Mouse (Mus musculus): ENCODE measurements around the gene Agap1. TPM values are rescaled to one million over a fixed set of nuclear protein-coding genes. Genes with fewer than 3 reads are reported as not detected.

The Agap1 gene
- polyA plus RNA-seq, 1 experiment from 2014 or later: 14.0 TPM

DNA sequence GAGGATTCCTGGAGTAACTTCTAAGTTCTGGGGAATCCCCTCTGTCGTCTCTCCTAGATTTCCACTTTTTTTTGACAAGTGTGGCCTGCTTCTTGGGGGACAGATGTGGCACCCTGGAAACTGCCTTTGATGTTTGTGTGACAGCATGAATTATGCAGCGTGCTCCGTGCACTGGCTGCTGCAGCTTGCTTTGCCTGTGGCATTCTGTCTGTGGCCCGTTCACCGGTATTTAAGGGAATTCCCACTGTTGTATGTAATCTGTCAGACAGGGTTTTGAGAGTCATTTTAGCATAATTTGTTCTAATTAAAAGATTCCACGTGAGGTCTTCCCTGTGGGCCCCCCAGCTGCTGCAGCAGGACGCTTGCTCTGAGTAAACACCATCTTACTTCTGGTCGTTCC, 312.3 kb downstream of the Agap1 start:
- H3K9me3 ChIP-seq (replicated peaks): no peaks in the 10 kb centered on the region
- no peak overlapping the region for H3K27ac ChIP-seq
- 44% methylated on average over 8 of the region's 8 CpGs for WGBS
- peaks cover 16% of the 10 kb centered on the region for H3K36me3 ChIP-seq
- peaks cover 49% of the 10 kb centered on the region for H3K4me1 ChIP-seq
- DNase-seq (ENCODE audit: low spot score): no peak
- H3K4me3 ChIP-seq: no peak overlapping the region
- 0 out of 2 replicates have a peak, but pooled peaks cover 3% of the 10 kb centered on the region for H3K27me3 ChIP-seq (ENCODE audit: low read depth, poor library complexity, severe bottlenecking)

DNA sequence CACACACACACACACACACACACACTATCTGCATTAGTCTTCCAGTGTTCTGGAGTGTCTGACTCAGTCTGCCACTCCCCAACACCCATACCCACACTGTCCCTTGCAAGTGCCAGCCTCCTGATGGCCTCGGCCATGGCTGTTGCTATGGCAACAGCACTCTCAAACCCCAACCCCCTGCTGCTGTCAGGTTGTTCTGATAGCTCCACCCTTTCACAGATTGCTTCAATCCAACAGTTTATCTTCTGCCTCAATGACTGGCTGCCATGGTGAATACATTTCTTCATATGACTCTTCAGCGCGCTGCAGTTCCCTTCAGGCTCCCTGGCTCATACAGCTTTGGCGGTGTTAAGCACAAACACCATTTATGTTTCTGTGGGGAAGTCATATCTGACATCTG, 315.0 kb downstream of the Agap1 start:
- DNase-seq (ENCODE audit: low spot score): no peak
- 0 out of 2 replicates have a peak, but pooled peaks cover 3% of the 10 kb centered on the region for H3K27me3 ChIP-seq (ENCODE audit: low read depth, poor library complexity, severe bottlenecking)
- H3K36me3 ChIP-seq: peaks cover 12% of the 10 kb centered on the region
- H3K27ac ChIP-seq: no peak overlapping the region
- no peaks in the 10 kb centered on the region for H3K9me3 ChIP-seq (replicated peaks)
- 84% methylated on average over 4 of the region's 4 CpGs for WGBS
- peaks cover 35% of the 10 kb centered on the region for H3K4me1 ChIP-seq
- H3K4me3 ChIP-seq: no peak overlapping the region

DNA sequence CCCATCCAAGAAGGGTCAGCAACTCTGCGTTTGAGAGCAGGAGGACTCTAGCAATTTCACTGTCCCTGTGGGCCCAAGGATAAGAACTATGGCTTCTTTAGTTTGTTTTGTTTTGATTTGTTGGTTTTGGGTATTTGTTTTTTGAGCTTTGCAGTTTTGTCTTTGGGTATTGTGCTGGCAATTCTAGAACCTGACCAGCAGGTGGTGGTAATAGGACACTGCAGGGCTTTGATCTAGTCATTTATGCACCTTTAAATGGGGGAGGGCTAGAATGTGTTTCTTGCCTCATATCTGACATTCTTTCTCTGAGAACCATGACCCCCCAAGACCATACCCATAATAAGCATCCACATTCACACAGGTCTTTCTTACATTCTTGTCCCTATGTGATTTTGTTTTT, 315.7 kb downstream of the Agap1 start:
- WGBS: 82% methylated on average over 1 of the region's 1 CpGs
- DNase-seq (ENCODE audit: low spot score): no peak
- H3K27me3 ChIP-seq (ENCODE audit: low read depth, poor library complexity, severe bottlenecking): 0 out of 2 replicates have a peak, but pooled peaks cover 3% of the 10 kb centered on the region

DNA sequence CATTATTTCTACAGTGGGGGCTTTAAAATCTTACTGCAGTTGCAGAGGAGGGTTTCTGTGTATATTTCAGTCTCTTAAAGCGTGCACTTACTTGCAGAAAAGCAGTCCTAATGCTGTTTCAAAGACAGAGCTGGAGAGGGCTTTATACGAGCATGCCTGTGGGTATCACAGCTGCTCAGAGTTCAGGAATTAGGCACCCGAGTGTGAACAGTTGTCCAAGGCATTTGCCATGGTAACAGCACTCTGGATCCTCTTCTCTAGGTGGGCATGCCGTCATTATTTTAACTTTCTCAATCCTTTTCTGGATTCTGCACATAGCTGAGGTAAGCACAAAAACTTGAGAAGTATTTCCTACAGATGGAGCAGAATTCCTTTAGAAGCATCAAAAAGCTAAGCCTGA, 321.1 kb downstream of the Agap1 start:
- H3K27ac ChIP-seq: no peak overlapping the region
- no peaks in the 10 kb centered on the region for H3K27me3 ChIP-seq (ENCODE audit: low read depth, poor library complexity, severe bottlenecking)
- H3K4me3 ChIP-seq: no peak overlapping the region
- 58% methylated on average over 4 of the region's 4 CpGs for WGBS
- no peak for DNase-seq (ENCODE audit: low spot score)
- peaks cover 5% of the 10 kb centered on the region for H3K4me1 ChIP-seq
- H3K36me3 ChIP-seq: peaks cover 10% of the 10 kb centered on the region
- H3K9me3 ChIP-seq (replicated peaks): no peaks in the 10 kb centered on the region

More for the DNA sequence above, 315.7 kb downstream of the Agap1 start:
- H3K27ac ChIP-seq: no peak overlapping the region
- H3K9me3 ChIP-seq (replicated peaks): no peaks in the 10 kb centered on the region
- H3K36me3 ChIP-seq: peaks cover 12% of the 10 kb centered on the region
- H3K4me1 ChIP-seq: peaks cover 35% of the 10 kb centered on the region
- H3K4me3 ChIP-seq: no peak overlapping the region

DNA sequence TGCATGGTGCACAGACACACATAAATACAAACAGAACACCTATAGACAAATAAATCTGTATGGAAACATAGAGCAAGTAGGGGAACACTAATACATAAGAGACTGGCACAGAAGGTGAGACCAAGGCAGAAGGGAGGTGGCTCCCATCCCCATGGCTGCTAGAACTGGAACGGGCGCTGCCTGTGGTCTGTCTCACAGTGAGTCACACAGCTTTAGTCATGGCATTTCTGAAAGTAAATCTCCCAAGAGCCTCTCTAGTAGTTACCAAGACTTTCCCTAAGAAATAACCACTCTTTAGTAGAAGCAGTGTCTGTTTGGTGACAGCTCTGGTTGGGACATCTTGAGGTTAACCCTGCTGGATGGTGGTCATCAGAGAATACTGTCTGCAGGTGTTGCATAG, 326.1 kb downstream of the Agap1 start:
- Histone ChIP-seq H3K27ac (no peak overlapping the region), H3K4me1 (peaks cover 6% of the 10 kb centered on the region; the same call in 1 of the 2 replicates), H3K9me3 (replicated peaks) (no peaks in the 10 kb centered on the region), H3K36me3 (peaks cover 10% of the 10 kb centered on the region), H3K4me3 (no peak overlapping the region), H3K27me3 (ENCODE audit: low read depth, poor library complexity, severe bottlenecking) (no peaks in the 10 kb centered on the region)
- no peak for DNase-seq (ENCODE audit: low spot score)
- WGBS: 93% methylated on average over 2 of the region's 2 CpGs

DNA sequence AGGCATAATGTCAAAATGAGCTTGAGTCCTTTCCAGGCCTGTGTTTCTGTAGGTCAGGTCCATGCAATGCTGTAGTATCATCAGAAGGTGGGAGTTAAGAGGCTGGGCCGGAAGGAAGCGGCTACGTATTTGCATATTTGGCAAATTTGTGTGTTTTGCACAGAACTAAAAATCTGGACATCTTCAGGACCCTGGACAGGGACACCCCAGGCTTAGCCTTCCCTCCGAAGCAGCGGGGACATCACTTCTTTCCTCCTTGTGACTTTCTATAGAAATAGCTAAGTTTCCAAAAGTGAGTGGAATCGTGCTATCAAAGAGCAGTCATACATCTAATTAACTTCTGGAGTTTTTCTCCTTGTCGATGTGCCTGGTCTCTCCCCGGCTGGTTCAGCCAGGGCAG, 327.3 kb downstream of the Agap1 start:
- 66% methylated on average over 8 of the region's 8 CpGs for WGBS
- H3K27ac ChIP-seq: no peak overlapping the region
- DNase-seq (ENCODE audit: low spot score): peak; percentile 59

DNA sequence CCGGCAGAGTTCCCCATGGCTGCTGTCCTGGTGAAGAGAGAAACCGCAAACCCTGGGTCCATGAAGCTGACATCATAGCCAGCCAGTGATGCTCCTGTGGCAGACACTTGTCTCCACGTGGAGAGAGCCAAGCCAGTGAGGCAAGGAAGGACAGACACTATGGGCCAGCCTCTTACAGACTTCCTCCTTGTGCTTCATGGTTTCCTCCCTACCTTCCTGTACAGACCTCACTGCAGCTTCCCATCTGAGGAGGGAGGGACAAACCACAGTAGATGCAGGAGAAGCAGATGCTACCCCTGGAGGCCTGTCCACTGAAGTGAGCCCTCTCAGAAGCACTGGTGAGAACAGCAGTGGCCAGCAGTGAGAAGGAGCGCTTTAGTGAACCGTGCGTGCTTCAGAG, 332.2 kb downstream of the Agap1 start:
- WGBS: 90% methylated on average over 6 of the region's 6 CpGs
- Histone ChIP-seq H3K36me3 (peaks cover 19% of the 10 kb centered on the region), H3K4me1 (no peaks in the 10 kb centered on the region), H3K4me3 (no peak overlapping the region), H3K9me3 (replicated peaks) (no peaks in the 10 kb centered on the region), H3K27me3 (ENCODE audit: low read depth, poor library complexity, severe bottlenecking) (no peaks in the 10 kb centered on the region), H3K27ac (no peak overlapping the region)
- no peak for DNase-seq (ENCODE audit: low spot score)

More for the DNA sequence above, 327.3 kb downstream of the Agap1 start:
- Histone ChIP-seq H3K27me3 (ENCODE audit: low read depth, poor library complexity, severe bottlenecking) (no peaks in the 10 kb centered on the region), H3K4me1 (0 out of 2 replicates have a peak, but pooled peaks cover 6% of the 10 kb centered on the region), H3K36me3 (peaks cover 6% of the 10 kb centered on the region), H3K9me3 (replicated peaks) (no peaks in the 10 kb centered on the region), H3K4me3 (no peak overlapping the region)

DNA sequence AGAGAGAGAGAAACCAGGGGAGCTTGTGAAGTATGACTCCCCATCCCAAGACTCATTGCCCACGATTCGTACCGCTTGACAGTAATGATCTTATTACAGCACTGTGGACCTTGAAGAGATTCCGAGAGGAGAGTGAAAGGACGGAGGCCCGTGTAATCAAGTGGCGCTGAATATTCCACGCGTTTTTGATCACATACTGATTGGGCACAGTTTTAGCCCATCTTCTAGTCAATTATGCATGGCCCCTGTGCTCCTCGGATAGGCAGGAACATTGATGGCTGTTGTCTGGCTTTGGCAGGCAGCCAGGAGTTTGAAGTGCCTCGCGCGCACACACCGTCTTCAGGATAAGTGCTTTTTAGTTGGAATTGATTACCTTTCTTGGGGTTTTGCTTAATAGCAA, 344.1 kb downstream of the Agap1 start:
- Histone ChIP-seq H3K36me3 (peaks cover 17% of the 10 kb centered on the region), H3K4me3 (no peak overlapping the region), H3K27me3 (ENCODE audit: low read depth, poor library complexity, severe bottlenecking) (no peaks in the 10 kb centered on the region), H3K9me3 (replicated peaks) (no peaks in the 10 kb centered on the region), H3K27ac (no peak overlapping the region), H3K4me1 (peaks cover 25% of the 10 kb centered on the region)
- DNase-seq (ENCODE audit: low spot score): no peak
- 91% methylated on average over 14 of the region's 14 CpGs for WGBS

DNA sequence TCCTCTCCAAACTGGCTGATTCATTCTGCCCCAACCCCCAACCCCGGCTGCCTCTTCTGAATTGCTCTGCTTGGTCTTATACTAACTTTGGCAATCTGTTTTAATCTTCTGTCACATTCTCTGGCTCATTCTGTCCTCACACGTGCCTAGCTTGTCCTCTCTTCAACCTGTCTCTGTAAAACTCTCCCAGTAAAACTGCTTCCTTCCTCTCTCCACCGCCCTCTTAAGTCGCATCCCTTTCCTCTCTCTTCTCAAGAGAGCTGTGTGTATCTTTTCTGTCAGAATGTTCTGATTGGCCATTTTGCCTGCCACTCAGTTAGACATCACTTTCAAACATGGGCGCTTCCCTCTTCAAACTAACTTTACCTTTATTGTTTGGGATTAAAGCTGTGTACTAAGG, 346.9 kb downstream of the Agap1 start:
- peaks cover 3% of the 10 kb centered on the region; the same call in 1 of the 2 replicates for H3K36me3 ChIP-seq
- H3K4me3 ChIP-seq: no peak overlapping the region
- H3K27me3 ChIP-seq (ENCODE audit: low read depth, poor library complexity, severe bottlenecking): no peaks in the 10 kb centered on the region
- H3K9me3 ChIP-seq (replicated peaks): no peaks in the 10 kb centered on the region
- 81% methylated on average over 5 of the region's 5 CpGs for WGBS
- no peak overlapping the region for H3K27ac ChIP-seq
- peaks cover 25% of the 10 kb centered on the region for H3K4me1 ChIP-seq
- no peak for DNase-seq (ENCODE audit: low spot score)

DNA sequence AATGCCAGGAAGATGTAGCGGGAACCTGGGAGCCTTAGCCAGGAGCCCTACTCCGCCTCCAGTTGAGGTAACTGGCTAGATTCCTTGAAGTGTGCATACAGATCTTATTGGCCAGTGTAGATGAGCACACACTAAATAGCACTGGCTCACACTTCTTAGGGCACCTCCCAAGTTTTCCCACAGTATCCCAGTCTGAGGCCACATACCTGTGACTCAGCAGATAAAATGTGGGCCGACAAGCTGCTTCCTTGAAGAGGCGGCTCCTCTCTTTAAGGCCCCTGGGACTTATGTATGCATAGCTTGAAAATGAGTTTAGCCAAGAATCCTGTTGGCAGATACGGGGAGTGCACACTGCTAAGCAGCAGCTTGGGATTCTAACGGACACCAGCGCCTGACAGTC, 350.4 kb downstream of the Agap1 start:
- H3K27me3 ChIP-seq (ENCODE audit: low read depth, poor library complexity, severe bottlenecking): no peaks in the 10 kb centered on the region
- no peak overlapping the region for H3K4me3 ChIP-seq
- no peak overlapping the region for H3K27ac ChIP-seq
- WGBS: 93% methylated on average over 7 of the region's 7 CpGs
- H3K36me3 ChIP-seq: 0 out of 2 replicates have a peak, but pooled peaks cover 7% of the 10 kb centered on the region
- DNase-seq (ENCODE audit: low spot score): no peak
- H3K4me1 ChIP-seq: peaks cover 15% of the 10 kb centered on the region
- no peaks in the 10 kb centered on the region for H3K9me3 ChIP-seq (replicated peaks)

DNA sequence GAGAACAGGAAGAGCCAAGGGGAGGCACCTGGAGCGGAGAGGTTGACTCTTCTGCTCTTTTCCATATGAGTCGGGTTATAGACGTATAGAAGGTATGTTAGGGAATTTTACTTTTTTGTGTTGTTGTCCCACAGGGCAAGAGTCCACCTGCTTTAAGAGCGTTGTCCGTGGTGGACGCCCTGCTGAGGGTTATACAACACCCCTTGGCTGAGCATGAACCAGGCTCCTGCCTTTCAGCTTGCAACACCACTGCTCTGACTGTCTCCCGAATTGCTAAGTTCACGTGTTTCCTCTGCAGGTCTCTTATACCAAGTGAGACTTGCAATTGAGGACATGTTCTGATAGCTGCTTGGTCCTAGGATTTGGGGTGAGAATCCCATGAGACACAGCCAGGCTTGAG, 358.2 kb downstream of the Agap1 start:
- Histone ChIP-seq H3K27ac (no peak overlapping the region), H3K4me3 (no peak overlapping the region), H3K9me3 (replicated peaks) (no peaks in the 10 kb centered on the region), H3K4me1 (peaks cover 22% of the 10 kb centered on the region), H3K36me3 (no peaks in the 10 kb centered on the region), H3K27me3 (ENCODE audit: low read depth, poor library complexity, severe bottlenecking) (no peaks in the 10 kb centered on the region; the same call in 1 of the 2 replicates)
- no peak for DNase-seq (ENCODE audit: low spot score)
- WGBS: 92% methylated on average over 8 of the region's 8 CpGs

DNA sequence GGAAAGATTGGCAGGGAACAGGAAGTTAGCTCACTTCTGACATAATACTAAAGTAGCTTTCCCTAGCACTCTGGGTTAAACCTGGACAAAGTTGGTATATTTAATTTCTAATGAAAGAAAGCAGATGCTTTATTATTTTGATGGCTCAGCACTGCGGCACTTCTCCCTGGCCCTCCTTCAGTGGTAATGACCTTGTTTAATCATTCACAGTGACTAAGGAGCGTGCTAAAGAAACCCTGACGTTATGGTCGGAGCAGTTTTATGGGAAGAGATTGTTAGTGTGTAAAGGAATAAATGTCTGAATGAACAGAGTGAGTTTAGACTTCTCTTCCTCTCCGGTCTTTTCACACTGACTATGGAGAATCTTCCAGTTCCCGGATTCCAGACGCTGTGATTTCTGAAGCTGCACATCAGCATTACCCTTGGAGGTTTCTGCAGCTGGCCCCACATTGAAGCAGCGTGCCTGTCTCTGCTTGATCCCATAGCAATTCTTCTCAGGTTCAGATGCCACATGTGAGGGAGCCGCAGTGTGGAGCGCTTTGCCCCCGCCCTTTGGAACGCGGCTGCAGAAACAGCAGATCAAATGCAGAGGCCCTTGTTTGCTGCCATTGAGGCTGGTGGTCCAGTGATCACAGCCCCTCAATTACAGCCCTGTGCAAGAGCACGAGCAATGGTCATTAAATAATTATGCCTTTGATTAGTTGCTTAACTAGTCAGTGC, 362.0 kb downstream of the Agap1 start:
- peak; percentile 68 for DNase-seq (ENCODE audit: low spot score)

DNA sequence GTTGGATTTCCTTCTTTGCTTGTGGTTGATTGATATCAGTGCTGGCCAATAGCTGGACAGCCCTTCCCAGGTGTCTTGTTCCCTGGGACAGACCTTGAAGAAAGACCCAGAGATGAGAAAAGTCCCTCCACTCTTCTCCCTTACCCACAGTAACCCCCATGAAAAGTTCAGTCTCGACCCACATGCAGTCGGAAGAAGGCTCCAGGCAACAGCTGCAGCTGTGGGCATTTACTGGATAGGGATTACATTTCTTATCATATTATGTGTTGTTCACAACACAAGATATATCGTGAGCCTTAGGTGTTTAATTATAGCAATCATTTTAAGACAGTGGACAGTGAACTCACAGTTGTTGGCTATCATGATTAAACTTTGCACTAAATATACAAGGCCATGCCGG, 367.2 kb downstream of the Agap1 start:
- WGBS: 89% methylated on average over 4 of the region's 4 CpGs
- no peak overlapping the region for H3K4me3 ChIP-seq
- peaks cover 67% of the 10 kb centered on the region for H3K4me1 ChIP-seq
- H3K9me3 ChIP-seq (replicated peaks): no peaks in the 10 kb centered on the region
- H3K27me3 ChIP-seq (ENCODE audit: low read depth, poor library complexity, severe bottlenecking): 0 out of 2 replicates have a peak, but pooled peaks cover 8% of the 10 kb centered on the region
- H3K36me3 ChIP-seq: no peaks in the 10 kb centered on the region
- no peak overlapping the region for H3K27ac ChIP-seq
- DNase-seq (ENCODE audit: low spot score): no peak

More for the DNA sequence above, 362.0 kb downstream of the Agap1 start:
- Histone ChIP-seq H3K9me3 (replicated peaks) (no peaks in the 10 kb centered on the region), H3K36me3 (no peaks in the 10 kb centered on the region), H3K27ac (no peak overlapping the region), H3K4me1 (peaks cover 34% of the 10 kb centered on the region), H3K27me3 (ENCODE audit: low read depth, poor library complexity, severe bottlenecking) (no peaks in the 10 kb centered on the region; the same call in 1 of the 2 replicates), H3K4me3 (no peak overlapping the region)
- WGBS: 24% methylated on average over 14 of the region's 14 CpGs
